Mouse (Mus musculus) neutrophil, adult 5-6 weeks (primary cell): ENCODE results near the gene Pars2. TPM values are rescaled to one million over a fixed set of nuclear protein-coding genes. Genes with fewer than 3 reads are reported as not detected.

Experiments used
- ATAC-seq: fragments of 151-379, 151-347 bp; 2 replicates; pipeline ENCODE4 v1.8.0; 2017; ENCODE audit warnings: mild to moderate bottlenecking, moderate TSS enrichment; ENCODE audit not compliant: insufficient number of reproducible peaks, poor library complexity, low FRiP score, severe bottlenecking; ENCODE audit errors: extremely low read depth
- total RNA-seq: library from RNA; stranded (forward); fragments of 200-1000 nt; gene quantifications from 2 replicates; pipeline ENCODE4 v1.2.3, GENCODE M21; 2017

Pars2 gene
- total RNA-seq, 1 experiment from 2014 or later: 3.6 TPM

- ATAC-seq: no peak
Measured at GRCm38 (mm10) chr4:106688636-106689296, 37.9 kb downstream of the Pars2 start.

GRCm38 (mm10) chr4:106693841-106694430 is 43.1 kb downstream of the Pars2 start:
- ATAC-seq: no peak

- no peak for ATAC-seq
Measured at GRCm38 (mm10) chr4:106699989-106700388, 49.1 kb downstream of the Pars2 start.

- no peak for ATAC-seq
Measured at GRCm38 (mm10) chr4:106700798-106701197, 49.9 kb downstream of the Pars2 start.

- no peak for ATAC-seq
Measured at GRCm38 (mm10) chr4:106703956-106704355, 53.1 kb downstream of the Pars2 start.

- no peak for ATAC-seq
Measured at GRCm38 (mm10) chr4:106704416-106704815, 53.5 kb downstream of the Pars2 start.

Other genes starting within 250 kb of the Pars2 start
- gene Pcsk9, start 186.7 kb upstream of the Pars2 start, total RNA-seq: 0.23 TPM in 1 of 2 replicates, not detected in the other
- gene Bsnd, start 158.8 kb upstream of the Pars2 start, total RNA-seq: not detected in 2 replicates
- 2.5 and 3.6 TPM in 2 replicates for gene Dhcr24, start 90.0 kb upstream of the Pars2 start, total RNA-seq
- not detected in 2 replicates for gene Lexm, start 33.8 kb upstream of the Pars2 start, total RNA-seq
- not detected in 2 replicates for gene Ttc22, start 28.6 kb upstream of the Pars2 start, total RNA-seq
- gene Ttc4, start 27.9 kb downstream of the Pars2 start, total RNA-seq: 29.7 and 36.6 TPM in 2 replicates
- gene Mroh7, start 79.9 kb downstream of the Pars2 start, total RNA-seq: not detected in 2 replicates
- gene Fam151a, start 82.8 kb downstream of the Pars2 start, total RNA-seq: not detected in 2 replicates
- gene Acot11, start 153.9 kb downstream of the Pars2 start, total RNA-seq: 2.4 and 2.5 TPM in 2 replicates